Mouse (Mus musculus): Measurements from ENCODE around the gene Ndufb7.
"Not testable (repeated sequence)": the region's sequence is repeated elsewhere in the genome, so short reads cannot be mapped to it uniquely, and the experiment has no call there.

Ndufb7 gene

DNA sequence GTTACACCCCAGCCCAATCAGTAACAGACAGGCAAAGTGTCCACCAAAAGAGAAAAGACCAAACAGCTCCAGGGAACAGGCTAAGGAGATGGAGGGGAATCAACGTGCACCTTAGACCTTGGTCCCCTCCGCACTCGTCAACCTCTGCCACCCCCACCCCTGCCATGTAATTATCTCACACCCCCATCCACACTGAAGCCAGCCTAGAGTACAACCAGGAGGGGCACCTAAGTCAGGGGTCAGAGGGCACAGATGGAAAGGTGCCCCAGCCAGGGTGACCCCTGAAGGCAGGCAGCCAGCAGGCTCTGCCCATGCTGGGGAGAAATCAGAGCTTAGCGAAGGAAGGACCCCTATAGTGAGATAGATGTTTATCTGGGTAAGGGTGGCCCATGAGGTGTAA is 10.4 kb downstream of the Ndufb7 start:
- DNase-seq = no peak

GRCm38 (mm10) chr8:83577384-83577791 is 10.9 kb downstream of the Ndufb7 start:
- no peak for DNase-seq

- no peak for DNase-seq
Measured at GRCm38 (mm10) chr8:83578131-83579055, 11.9 kb downstream of the Ndufb7 start.

DNA sequence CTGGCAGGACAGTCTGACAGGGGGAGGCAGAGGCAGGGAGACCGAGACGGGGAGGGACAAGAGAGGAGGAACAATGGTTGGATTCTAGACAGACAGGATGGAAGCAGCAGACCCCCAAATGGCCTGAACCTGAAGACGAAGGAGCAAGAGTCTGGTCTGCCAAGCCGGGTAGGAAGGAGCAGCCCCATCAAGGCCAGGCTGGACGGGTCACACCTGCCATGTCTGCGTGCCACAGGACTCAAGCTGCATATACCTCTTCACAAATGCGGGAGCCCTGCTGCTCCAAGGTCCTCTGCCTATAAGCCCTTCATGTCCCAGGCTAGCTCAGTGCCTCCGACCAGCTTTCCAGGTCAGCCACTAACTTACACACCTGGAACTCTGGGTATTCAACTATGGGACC is 13.2 kb downstream of the Ndufb7 start:
- DNase-seq = no peak

GRCm38 (mm10) chr8:83580826-83581225 is 14.4 kb downstream of the Ndufb7 start:
- no peak for DNase-seq

- DNase-seq = no peak
Measured at GRCm38 (mm10) chr8:83582226-83582625, 15.8 kb downstream of the Ndufb7 start.

DNA sequence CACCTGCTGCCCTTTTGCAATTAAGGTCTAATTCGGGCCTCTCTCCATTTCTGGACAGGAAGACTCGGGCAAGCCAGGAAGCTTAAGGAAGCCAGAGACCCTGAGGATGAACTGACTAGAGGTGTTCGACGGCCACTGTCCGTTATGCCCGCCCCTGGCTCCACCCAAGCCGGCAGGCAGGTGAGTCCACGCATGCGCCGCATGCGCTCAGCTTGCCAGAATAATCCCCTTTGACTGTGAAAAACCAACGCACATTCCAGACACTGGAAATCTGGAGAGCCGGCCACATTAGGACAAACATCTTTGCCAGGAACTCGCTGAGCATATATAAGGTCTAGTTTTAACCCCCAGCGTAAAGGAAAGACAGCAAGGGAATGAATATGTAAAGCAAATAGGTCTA is 16.8 kb downstream of the Ndufb7 start:
- DNase-seq = no peak

DNA sequence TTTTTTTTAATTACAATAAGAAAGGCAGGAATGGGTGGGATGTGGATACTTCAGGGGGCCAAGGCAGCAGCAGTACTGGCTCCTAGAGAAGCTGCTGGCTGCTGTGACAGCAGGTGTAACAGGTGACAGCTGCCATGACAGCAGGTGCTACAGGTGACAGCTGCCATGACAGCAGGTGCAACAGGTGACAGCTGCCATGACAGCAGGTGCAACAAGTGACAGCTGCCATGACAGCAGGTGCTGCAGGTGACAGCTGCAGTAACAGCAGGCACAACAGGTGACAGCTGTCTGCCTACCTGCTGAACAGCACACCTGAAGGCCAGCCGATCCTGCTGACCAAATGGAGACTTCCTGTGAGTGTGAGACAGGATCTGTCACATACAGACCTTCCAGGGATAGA is 18.3 kb downstream of the Ndufb7 start:
- no peak for DNase-seq

GRCm38 (mm10) chr8:83585333-83585732 is 18.9 kb downstream of the Ndufb7 start:
- DNase-seq = no peak

DNA sequence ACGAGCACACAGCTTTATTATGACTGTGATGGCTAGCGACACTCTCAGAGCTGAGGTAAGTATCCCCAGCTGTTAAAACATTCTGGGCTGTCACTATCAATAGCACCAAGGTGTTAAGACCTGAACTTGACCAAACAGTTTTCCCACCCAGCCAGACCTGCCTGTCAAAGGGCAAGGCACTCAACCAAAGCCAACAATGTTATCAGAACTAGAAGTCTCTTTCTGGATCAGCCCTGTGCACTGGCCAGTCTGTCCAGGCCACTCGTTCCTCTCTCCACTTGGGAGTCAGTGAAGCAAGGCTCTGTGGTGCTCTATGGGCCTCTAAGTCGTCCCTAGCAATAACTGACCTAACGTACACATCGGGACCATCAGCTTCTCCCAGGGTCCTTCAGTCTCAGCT is 21.2 kb downstream of the Ndufb7 start:
- no peak for DNase-seq

DNA sequence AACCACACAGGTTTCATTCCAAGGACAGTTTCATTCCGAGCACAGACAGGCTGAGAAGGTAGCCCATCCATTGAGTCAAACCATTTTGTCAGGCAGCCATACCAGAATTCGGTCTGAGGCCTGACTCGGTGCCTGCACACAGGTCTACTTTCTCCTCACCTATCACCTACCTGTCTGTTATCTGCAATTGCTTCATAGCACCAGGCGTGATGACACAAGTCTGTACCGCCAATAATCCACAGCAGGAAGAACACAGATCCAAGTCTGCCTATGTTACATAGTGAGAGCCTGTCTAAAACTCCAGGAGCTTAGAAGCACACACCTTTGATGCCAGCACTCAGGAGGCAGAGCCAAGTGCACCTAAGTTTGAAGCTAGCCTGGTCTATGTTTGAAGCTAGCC is 22.4 kb downstream of the Ndufb7 start:
- DNase-seq = no peak

GRCm38 (mm10) chr8:83590488-83591023 is 24.1 kb downstream of the Ndufb7 start:
- DNase-seq = no peak

GRCm38 (mm10) chr8:83592682-83593081 is 26.2 kb downstream of the Ndufb7 start:
- DNase-seq = no peak

- DNase-seq = no peak
Measured at GRCm38 (mm10) chr8:83593325-83594166, 27.1 kb downstream of the Ndufb7 start.

DNA sequence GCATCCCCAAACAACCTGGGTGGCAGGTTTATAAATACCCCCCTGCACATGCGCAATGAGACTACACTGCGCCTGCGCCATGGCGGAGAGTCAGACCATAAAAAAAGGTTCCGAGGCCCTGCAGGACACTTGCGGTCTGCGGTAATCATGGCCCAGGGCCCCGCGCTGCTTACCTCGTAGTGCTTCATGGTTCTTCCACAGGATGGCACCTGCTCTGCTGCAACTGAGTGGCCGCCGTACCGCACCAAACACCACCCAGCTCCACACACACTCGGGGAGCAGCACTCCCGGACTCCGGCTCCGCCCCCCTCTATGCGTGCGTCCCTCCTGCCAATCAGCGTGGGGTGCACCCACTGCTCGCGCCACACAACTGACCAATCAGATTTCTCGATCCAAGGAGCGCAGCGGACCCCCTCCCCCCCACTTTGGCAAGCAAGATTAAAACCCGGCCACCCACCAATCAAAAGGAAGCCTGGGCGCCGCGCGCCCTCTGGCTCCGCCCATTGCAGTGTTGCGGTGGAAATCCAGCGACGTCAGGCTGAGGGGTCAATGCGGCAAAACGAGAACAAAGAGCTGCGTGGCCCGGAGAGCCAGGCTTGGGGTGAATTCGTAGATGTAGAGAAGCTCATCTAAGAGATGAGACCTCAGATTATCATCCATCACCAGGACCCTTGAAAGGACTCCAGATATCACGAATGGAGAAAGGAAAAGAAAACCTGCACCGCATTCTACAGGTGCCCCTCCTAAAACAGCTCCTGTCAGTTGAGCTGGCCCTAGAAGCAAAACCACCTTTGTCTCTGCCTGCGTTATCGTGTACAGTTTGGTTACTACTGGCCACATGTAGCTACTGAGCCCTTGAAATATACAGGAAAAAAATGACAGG is 27.9 kb downstream of the Ndufb7 start:
- DNase-seq = peak; percentile 97

DNA sequence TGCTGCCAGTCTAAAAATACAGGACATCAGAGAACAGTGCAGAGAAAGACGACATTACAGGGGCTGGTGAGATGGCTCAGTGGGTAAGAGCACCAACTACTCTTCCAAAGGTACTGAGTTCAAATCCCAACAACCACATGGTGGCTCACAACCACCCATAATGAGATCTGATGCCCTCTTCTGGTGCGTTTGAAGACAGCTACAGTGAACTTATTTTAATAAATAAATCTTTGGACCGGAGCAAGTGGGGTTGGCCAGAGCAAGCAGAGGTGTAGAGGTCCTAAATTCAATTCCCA is 28.5 kb downstream of the Ndufb7 start:
- not testable (repeated sequence) for DNase-seq

DNA sequence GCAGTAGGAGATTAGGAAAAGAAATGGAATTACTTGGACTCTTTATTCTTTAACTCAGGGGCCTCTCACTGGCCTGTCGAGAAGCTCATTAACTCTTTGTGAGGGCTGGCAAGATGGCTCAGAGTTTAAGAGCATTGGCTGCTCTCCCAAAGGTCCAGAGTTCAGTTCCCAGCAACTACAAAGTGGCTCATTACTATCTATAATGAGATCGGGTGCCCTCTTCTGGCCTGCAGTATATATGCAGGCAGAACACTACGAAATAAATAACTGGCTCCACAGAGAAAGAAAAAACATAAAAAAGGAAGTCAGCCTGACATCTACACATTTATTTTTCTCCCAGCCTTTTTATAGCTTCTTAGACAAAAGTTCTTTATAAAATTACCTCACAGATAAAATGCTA is 29.9 kb downstream of the Ndufb7 start:
- no peak for DNase-seq

DNA sequence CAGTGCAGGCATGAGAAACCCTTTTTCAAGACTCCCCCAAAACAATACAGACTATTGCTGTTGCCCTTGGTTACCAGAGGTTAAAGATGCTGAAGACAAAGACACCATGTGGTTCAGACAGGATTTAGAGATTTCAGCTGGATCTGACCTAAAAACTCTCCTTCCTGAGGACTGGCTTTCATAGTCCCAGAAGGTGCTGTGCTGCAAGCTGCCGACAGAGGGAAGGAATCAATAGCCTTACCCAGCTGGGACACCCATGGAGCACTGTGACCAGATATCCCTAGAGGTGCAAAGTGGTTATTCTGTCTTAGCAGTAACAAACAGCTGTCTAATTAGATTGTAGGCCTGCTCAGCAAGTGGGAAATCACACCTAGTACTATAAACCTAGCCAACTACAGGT is 31.7 kb downstream of the Ndufb7 start:
- DNase-seq = no peak

- no peak for DNase-seq
Measured at GRCm38 (mm10) chr8:83599814-83600213, 33.3 kb downstream of the Ndufb7 start.

- no peak for DNase-seq
Measured at GRCm38 (mm10) chr8:83602650-83603029, 36.2 kb downstream of the Ndufb7 start.

DNA sequence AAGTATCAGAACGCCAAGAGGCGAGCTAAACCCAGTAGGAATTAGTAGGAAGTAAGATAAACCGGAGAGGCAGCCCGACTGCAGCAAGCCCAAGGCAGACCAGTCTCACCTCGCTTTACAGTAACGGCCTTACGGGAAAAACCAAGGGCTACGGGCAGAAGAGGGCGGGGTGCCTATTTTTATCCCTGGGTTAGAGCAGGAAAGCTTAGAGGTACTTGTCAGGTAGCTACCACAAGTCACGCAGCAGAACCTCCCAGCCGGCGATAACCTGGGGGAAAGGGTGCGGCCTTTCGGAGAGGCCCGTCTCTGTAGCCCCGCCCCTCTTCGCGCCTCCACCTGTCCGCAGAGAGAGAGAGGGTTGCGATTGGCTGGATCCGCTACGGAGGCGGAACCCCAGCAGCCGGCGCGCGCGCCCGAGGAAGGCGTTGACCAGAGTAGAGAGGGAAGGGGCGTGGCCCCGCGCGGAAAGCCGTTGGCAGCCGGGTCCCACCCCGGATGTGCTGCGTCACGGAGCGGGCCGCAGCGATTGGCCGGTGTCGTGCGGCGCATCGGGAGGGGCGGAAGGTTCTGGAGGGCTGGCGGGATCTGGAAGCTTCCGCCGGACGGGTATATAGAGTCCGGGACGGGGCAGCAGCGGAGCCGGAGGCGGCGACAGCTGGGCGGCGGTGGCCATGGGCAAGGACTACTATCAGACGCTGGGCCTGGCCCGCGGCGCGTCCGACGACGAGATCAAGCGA is 41.4 kb downstream of the Ndufb7 start, which contains the start of the genes Tecr and Dnajb1:
Gene Tecr (minus strand): TSS at position 311 of the 737 bp plus-strand sequence.
Gene Dnajb1 (plus strand): TSS at position 533 of the 737 bp plus-strand sequence.
- DNase-seq = peak; percentile 100

GRCm38 (mm10) chr8:83608398-83608829 is 41.9 kb downstream of the Ndufb7 start:
- peak; percentile 85 for DNase-seq
